Mouse (Mus musculus) embryonic stem cell, embryonic (primary cell): ENCODE results near the gene Gm3298.
"Not testable (repeated sequence)": the region's sequence is repeated elsewhere in the genome, so short reads cannot be mapped to it uniquely, and the experiment has no call there.

Experiments used
- CTCF ChIA-PET, 4 experiments: fragments of 300-600 bp in 2 of 4; fragments of 350-600 bp in 2 of 4; sonication (Branson Sonifier 250); formaldehyde crosslinking; loops; one replicate each; lab custom pipeline; 2022; ENCODE audit warnings: inconsistent platforms in 2 of 4; lab: Charles Lee
- POLR2A ChIA-PET, 4 experiments: fragments of 300-600 bp in 2 of 4; fragments of 350-600 bp in 2 of 4; sonication (Branson Sonifier 250); formaldehyde crosslinking; loops; one replicate each; lab custom pipeline; 2022; ENCODE audit warnings: antibody characterized with exemption in 4 of 4, inconsistent platforms in 1 of 4; lab: Charles Lee

Gm3298 gene

DNA sequence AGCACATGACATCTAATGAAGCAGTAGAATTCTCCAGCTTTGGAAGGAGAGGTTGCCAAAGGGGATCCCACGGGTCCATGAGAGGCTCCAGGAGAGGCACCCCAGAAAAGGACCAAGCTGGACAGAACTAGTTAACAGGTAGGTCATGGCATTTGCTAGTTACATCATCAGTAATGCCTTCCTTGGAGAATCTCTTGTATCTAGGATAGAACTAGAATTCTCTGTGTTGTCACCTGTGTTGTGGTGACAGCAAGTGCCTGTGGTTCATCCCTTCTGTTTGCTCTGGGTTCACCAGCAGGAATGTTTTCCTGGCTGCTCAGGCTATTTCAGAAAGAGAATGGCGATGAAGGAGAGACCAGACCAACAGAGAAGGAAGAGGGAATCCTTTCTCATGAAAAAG, at the start of gene Gm3298:
Gene Gm3298, plus strand, starts transcription at position 301 of the 400 bp plus-strand sequence.
- POLR2A ChIA-PET, CTCF ChIA-PET: not testable (repeated sequence)

DNA sequence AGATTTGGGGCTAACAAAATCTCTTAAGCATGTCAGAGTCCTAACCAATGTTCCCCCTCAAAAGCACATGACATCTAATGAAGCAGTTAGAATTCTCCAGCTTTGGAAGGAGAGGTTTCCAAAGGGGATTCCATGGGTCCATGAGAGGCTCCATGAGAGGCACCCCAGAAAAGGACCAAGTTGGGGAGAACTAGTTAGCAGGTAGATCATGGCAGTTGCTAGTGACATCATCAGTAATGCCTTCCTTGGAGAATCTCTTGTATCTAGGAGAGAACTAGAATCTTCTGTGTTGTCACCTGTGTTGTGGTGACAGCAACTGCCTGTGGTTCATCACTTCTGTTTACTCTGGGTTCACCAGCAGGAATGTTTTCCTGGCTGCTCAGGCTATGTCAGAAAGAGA, 32.1 kb upstream of the Gm3298 start, which contains the start of gene Gm8297:
Gene Gm8297, plus strand, starts transcription at position 301 of the 400 bp plus-strand sequence.
- POLR2A ChIA-PET, CTCF ChIA-PET: not testable (repeated sequence)

DNA sequence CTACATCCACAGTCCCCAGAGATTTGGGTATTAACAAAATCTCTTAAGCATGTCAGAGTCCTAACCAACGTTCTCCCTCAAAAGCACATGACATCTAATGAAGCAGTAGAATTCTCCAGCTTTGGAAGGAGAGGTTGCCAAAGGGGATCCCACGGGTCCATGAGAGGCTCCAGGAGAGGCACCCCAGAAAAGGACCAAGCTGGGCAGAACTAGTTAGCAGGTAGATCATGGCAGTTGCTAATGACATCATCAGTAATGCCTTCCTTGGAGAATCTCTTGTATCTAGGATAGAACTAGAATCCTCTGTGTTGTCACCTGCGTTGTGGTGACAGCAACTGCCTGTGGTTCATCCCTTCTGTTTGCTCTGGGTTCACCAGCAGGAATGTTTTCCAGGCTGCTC, 34.6 kb downstream of the Gm3298 start, which contains the start of gene 4930555G01Rik:
Gene 4930555G01Rik, plus strand, starts transcription at position 301 of the 400 bp plus-strand sequence.
- CTCF ChIA-PET, POLR2A ChIA-PET: not testable (repeated sequence)
